Mouse (Mus musculus): ENCODE results near the gene Phlda2. TPM values are rescaled to one million over a fixed set of nuclear protein-coding genes. Genes with fewer than 3 reads are reported as not detected.

Gene Phlda2
- polyA plus RNA-seq, 1 experiment from 2014 or later: 0.87 TPM

DNA sequence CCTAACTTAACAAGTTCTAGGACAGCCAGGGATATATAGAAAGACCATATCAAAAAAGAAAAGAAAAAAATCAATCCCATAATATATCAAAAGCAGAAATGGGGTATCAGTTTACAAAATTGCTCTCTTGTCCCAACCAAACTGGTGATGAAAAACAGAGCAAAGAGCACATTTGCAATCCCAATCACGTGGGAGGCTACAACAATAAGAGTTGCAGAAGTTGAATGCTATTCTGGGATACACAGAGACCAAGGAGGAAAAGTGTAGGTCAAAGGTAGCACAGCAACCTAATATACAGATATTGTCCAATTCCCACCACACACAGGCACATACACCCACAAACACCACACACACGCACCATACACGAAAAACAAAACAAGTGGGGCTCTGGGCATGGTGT is 33.3 kb upstream of the Phlda2 start:
- Histone ChIP-seq H3K27me3 (ENCODE audit: control insufficient read depth, insufficient read depth, low read length) (no peaks in the 10 kb centered on the region), H3K9me3 (ENCODE audit: control insufficient read depth, low read length) (no peaks in the 10 kb centered on the region), H3K36me3 (replicated peaks; ENCODE audit: control insufficient read depth, insufficient read depth) (peaks cover 81% of the 10 kb centered on the region), H3K4me1 (replicated peaks; ENCODE audit: control insufficient read depth, insufficient read depth, low read length) (no peaks in the 10 kb centered on the region), H3K4me3 (replicated peaks; ENCODE audit: low read length) (no peak overlapping the region), H3K27ac (no peak overlapping the region), H3K4me2 (replicated peaks) (no peak overlapping the region), H3K9ac (no peak overlapping the region)
- ATAC-seq (ENCODE audit: low FRiP score): no peak
- WGBS: 94% methylated on average over 3 of the region's 3 CpGs
- DNase-seq (ENCODE audit: low spot score): no peak

DNA sequence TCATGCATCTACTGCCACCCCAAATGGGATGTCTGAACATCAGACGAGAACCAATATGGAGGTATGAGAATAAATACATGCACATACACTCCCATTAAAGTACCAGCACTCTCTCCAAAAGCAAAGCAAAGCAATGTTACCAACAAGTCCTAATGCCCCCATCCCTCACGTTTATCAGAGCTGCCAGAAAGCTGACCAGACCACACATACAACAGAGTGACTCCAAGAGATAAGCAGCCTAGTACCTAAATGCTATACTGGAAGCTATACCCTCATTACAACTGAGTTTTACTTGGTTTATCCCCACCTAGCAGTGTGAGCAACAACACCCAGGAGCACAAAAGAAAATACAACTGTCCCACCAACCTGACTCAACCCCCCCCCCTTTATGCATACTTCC is 30.3 kb upstream of the Phlda2 start:
- no peak overlapping the region for H3K4me3 ChIP-seq (replicated peaks; ENCODE audit: low read length)
- DNase-seq (ENCODE audit: low spot score) (no peak), ATAC-seq (ENCODE audit: low FRiP score) (no peak)
- no peaks in the 10 kb centered on the region for H3K4me1 ChIP-seq (replicated peaks; ENCODE audit: control insufficient read depth, insufficient read depth, low read length)
- peaks cover 100% of the 10 kb centered on the region for H3K36me3 ChIP-seq (replicated peaks; ENCODE audit: control insufficient read depth, insufficient read depth)
- H3K4me2 ChIP-seq (replicated peaks): no peak overlapping the region
- no peak overlapping the region for H3K9ac ChIP-seq
- H3K27ac ChIP-seq: no peak overlapping the region
- no peaks in the 10 kb centered on the region for H3K9me3 ChIP-seq (ENCODE audit: control insufficient read depth, low read length)
- WGBS: 77% methylated on average over 2 of the region's 2 CpGs
- no peaks in the 10 kb centered on the region for H3K27me3 ChIP-seq (ENCODE audit: control insufficient read depth, insufficient read depth, low read length)

DNA sequence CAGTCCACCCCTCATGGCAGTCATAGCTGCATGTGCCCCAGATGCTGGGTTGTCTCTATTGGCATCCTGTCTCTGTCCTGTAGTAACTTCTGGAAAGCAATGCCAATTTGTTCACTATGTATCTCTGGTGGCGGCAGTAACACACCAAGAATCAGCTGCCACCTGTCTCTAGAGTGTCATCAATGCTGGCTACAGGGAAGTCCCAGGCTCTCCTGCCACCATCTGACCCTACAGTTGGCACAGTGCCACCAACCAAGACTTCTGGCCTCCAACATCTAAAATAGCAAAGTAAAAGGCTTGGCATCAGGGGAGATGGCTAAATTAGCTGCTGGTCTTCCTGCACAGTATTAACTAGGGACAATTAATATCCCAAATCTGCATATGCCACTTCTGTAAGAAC is 29.5 kb upstream of the Phlda2 start:
- no peak for DNase-seq (ENCODE audit: low spot score)

DNA sequence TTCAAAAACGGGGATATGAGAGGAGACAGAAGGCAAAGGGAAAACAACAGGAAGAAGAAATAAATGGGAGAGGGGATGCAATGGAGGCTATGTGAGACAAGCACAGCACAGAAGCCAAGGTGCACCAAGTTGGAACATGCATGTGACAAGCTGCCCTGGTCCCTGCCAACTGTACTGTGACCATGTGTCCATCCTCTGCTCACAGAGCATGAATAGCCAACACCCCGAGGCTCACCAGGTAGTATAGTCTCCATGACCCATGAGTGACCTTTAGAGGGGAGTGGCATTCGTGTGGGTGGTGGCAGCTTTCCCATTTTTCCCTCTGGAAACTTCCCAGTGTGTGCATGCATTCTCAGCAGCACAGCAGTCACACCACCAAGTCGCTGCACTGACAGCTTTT is 16.4 kb upstream of the Phlda2 start:
- 83% methylated on average over 4 of the region's 4 CpGs for WGBS
- Histone ChIP-seq H3K4me3 (replicated peaks; ENCODE audit: low read length) (no peak overlapping the region), H3K27me3 (ENCODE audit: control insufficient read depth, insufficient read depth, low read length) (no peaks in the 10 kb centered on the region), H3K27ac (no peak overlapping the region), H3K4me2 (replicated peaks) (no peak overlapping the region), H3K9me3 (ENCODE audit: control insufficient read depth, low read length) (no peaks in the 10 kb centered on the region), H3K4me1 (replicated peaks; ENCODE audit: control insufficient read depth, insufficient read depth, low read length) (no peaks in the 10 kb centered on the region), H3K36me3 (replicated peaks; ENCODE audit: control insufficient read depth, insufficient read depth) (peaks cover 99% of the 10 kb centered on the region), H3K9ac (no peak overlapping the region)
- ATAC-seq (ENCODE audit: low FRiP score) (no peak), DNase-seq (ENCODE audit: low spot score) (no peak)

More for the DNA sequence above, 29.5 kb upstream of the Phlda2 start:
- no peaks in the 10 kb centered on the region for H3K27me3 ChIP-seq (ENCODE audit: control insufficient read depth, insufficient read depth, low read length)
- no peak overlapping the region for H3K9ac ChIP-seq
- H3K4me3 ChIP-seq (replicated peaks; ENCODE audit: low read length): no peak overlapping the region
- peaks cover 100% of the 10 kb centered on the region for H3K36me3 ChIP-seq (replicated peaks; ENCODE audit: control insufficient read depth, insufficient read depth)
- H3K27ac ChIP-seq: no peak overlapping the region
- H3K4me1 ChIP-seq (replicated peaks; ENCODE audit: control insufficient read depth, insufficient read depth, low read length): no peaks in the 10 kb centered on the region
- 67% methylated on average over 1 of the region's 1 CpGs for WGBS
- no peak overlapping the region for H3K4me2 ChIP-seq (replicated peaks)
- H3K9me3 ChIP-seq (ENCODE audit: control insufficient read depth, low read length): no peaks in the 10 kb centered on the region
- no peak for ATAC-seq (ENCODE audit: low FRiP score)

DNA sequence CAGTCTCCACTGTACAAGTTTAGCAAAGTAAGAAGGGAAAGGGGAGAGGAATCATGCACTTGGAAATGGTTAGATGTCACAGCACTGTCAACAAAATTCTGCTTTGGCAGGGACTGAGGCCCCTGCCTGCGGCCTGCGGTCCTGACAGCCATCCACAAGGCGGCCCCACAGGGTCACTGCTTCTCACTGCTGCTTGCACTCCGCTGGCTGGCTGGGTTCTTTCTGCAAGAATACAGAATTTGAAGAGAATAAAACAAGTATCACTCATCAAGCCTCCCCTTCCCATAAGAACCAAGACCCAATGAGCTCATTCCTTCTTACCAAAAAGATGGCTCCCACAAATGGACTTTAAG is 11.4 kb upstream of the Phlda2 start:
- WGBS: 94% methylated on average over 4 of the region's 4 CpGs

DNA sequence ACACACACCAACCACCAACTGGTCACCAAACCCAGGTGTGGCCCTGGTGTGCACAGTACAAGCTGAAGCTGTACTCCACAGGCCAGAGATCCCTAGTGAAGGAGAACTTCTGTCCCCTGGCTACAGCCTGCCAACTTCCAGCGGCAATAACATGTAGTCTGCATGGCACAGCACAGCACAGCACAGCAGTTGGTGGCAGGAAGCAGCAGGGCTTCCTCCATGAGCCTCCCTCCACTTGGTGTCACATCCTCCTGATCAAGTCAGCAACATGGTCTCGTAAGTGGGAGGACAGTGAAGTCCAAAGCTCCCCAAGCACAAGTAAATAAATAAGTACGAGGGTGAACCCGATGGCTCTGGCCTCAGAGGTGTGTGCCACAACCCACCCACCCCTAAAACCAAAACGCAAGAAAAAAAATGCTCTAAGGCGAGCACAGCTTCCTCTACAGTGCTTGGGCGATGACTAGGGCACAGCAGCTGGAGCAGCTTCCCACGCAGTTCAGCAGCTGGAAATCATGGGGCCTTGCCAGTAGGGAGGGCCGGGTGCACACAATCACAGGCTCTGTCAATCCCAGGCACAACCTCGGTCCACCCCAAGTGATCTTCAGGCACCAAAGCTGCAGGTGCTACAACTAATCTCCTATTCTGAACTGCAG is 10.9 kb upstream of the Phlda2 start:
- Histone ChIP-seq H3K9me3 (ENCODE audit: control insufficient read depth, low read length) (no peaks in the 10 kb centered on the region), H3K4me1 (replicated peaks; ENCODE audit: control insufficient read depth, insufficient read depth, low read length) (no peaks in the 10 kb centered on the region), H3K27me3 (ENCODE audit: control insufficient read depth, insufficient read depth, low read length) (no peaks in the 10 kb centered on the region), H3K4me3 (replicated peaks; ENCODE audit: low read length) (no peak overlapping the region), H3K36me3 (replicated peaks; ENCODE audit: control insufficient read depth, insufficient read depth) (peaks cover 66% of the 10 kb centered on the region), H3K9ac (no peak overlapping the region), H3K4me2 (replicated peaks) (no peak overlapping the region), H3K27ac (no peak overlapping the region)
- no peak for ATAC-seq (ENCODE audit: low FRiP score)
- no peak for DNase-seq (ENCODE audit: low spot score)
- WGBS: 90% methylated on average over 10 of the region's 10 CpGs

More for the DNA sequence above, 11.4 kb upstream of the Phlda2 start:
- no peak for DNase-seq (ENCODE audit: low spot score)
- no peaks in the 10 kb centered on the region for H3K4me1 ChIP-seq (replicated peaks; ENCODE audit: control insufficient read depth, insufficient read depth, low read length)
- no peak for ATAC-seq (ENCODE audit: low FRiP score)
- no peaks in the 10 kb centered on the region for H3K9me3 ChIP-seq (ENCODE audit: control insufficient read depth, low read length)
- no peak overlapping the region for H3K4me3 ChIP-seq (replicated peaks; ENCODE audit: low read length)
- H3K36me3 ChIP-seq (replicated peaks; ENCODE audit: control insufficient read depth, insufficient read depth): peaks cover 71% of the 10 kb centered on the region
- H3K27me3 ChIP-seq (ENCODE audit: control insufficient read depth, insufficient read depth, low read length): no peaks in the 10 kb centered on the region
- H3K4me2 ChIP-seq (replicated peaks): no peak overlapping the region
- H3K27ac ChIP-seq: no peak overlapping the region
- H3K9ac ChIP-seq: no peak overlapping the region

DNA sequence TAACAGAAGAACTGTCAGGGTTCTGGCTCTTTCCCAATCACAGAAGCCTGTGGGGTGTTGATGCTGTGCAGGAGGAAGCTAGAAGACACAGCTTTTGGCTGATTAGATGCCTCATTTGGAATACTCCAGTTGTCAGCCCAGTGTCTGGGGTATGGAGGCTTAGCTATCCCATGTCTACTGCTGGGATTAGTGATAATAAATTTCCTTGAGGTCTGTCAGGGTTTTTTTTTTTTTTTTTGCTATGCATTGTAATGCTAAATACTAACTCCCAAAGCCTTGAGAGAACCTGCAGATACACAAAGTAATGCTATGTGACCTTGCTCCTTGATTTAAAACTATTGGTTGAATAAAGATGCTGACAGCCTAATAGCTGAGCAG is 8.4 kb upstream of the Phlda2 start:
- no peak for DNase-seq (ENCODE audit: low spot score)
- H3K27ac ChIP-seq: no peak overlapping the region
- no peak overlapping the region for H3K9ac ChIP-seq
- H3K4me2 ChIP-seq (replicated peaks): no peak overlapping the region
- no peak overlapping the region for H3K4me3 ChIP-seq (replicated peaks; ENCODE audit: low read length)
- no peaks in the 10 kb centered on the region for H3K4me1 ChIP-seq (replicated peaks; ENCODE audit: control insufficient read depth, insufficient read depth, low read length)
- H3K27me3 ChIP-seq (ENCODE audit: control insufficient read depth, insufficient read depth, low read length): peaks cover 2% of the 10 kb centered on the region; the same call in 1 of the 2 replicates
- ATAC-seq (ENCODE audit: low FRiP score): no peak
- no peaks in the 10 kb centered on the region for H3K9me3 ChIP-seq (ENCODE audit: control insufficient read depth, low read length)
- peaks cover 40% of the 10 kb centered on the region for H3K36me3 ChIP-seq (replicated peaks; ENCODE audit: control insufficient read depth, insufficient read depth)

DNA sequence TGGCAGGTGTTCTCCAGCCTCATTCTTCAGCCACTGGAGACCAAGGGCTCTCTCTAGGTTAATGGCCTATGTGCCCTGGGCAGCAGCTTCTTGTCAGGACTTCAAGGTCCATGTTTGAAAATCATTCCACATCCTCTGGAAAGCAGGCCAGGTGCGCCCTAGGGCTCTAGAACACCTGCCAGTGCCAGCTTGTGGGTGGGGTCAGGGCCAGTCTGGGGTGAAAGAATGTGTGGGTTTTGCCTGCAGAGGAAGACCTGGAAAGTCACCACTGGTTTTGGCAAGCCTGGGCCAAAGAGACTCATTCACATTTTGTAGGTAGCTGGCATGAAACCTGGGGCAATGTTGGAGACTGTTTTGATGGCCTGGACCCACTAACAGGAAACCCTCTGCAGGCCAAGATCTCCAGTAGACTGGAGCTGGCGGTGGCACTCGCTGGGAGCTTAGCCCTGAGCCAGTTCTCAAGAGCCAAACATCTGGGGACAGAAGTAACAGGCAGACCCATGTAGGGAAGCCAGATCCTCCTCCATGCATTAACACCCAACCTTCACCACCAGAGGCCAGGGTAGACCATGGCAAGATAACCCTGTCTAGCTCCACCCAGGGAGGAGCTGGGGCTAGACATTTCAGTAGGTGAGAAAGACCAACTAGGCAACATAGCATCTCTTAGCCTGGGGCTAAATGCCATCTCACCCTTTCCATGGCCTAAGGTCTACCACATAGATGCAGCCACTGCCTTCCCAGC is 7.8 kb upstream of the Phlda2 start:
- DNase-seq (ENCODE audit: low spot score): no peak
- no peaks in the 10 kb centered on the region for H3K4me1 ChIP-seq (replicated peaks; ENCODE audit: control insufficient read depth, insufficient read depth, low read length)
- 89% methylated on average over 3 of the region's 3 CpGs for WGBS
- H3K9me3 ChIP-seq (ENCODE audit: control insufficient read depth, low read length): no peaks in the 10 kb centered on the region
- no peak for ATAC-seq (ENCODE audit: low FRiP score)
- no peak overlapping the region for H3K9ac ChIP-seq
- no peak overlapping the region for H3K4me3 ChIP-seq (replicated peaks; ENCODE audit: low read length)
- no peak overlapping the region for H3K27ac ChIP-seq
- peaks cover 35% of the 10 kb centered on the region for H3K36me3 ChIP-seq (replicated peaks; ENCODE audit: control insufficient read depth, insufficient read depth)
- H3K27me3 ChIP-seq (ENCODE audit: control insufficient read depth, insufficient read depth, low read length): peaks cover 4% of the 10 kb centered on the region; the same call in 1 of the 2 replicates
- H3K4me2 ChIP-seq (replicated peaks): no peak overlapping the region

DNA sequence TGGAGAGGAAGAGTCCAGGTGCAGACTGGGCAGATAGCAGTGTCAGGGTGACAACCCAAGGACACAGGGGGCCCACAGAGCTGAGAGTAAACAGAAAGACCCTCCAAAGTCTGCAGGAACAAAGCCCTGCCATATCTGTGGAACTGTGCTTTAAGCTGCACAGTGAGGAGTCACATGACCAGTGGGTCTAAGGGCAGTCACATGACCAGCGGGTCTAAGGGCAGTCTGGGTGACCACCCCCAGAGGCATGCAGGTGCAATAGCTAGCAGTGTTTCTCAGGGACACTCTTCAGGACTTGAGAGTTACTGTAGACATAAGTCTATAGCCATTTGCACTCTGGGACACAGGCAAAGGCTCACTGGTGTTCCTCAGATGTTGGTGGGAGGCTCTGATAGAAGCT is 6.6 kb upstream of the Phlda2 start:
- H3K9ac ChIP-seq: no peak overlapping the region
- H3K4me1 ChIP-seq (replicated peaks; ENCODE audit: control insufficient read depth, insufficient read depth, low read length): no peaks in the 10 kb centered on the region
- H3K4me3 ChIP-seq (replicated peaks; ENCODE audit: low read length): no peak overlapping the region
- no peaks in the 10 kb centered on the region for H3K9me3 ChIP-seq (ENCODE audit: control insufficient read depth, low read length)
- DNase-seq (ENCODE audit: low spot score): no peak
- no peak for ATAC-seq (ENCODE audit: low FRiP score)
- peaks cover 10% of the 10 kb centered on the region; the same call in 1 of the 2 replicates for H3K27me3 ChIP-seq (ENCODE audit: control insufficient read depth, insufficient read depth, low read length)
- H3K4me2 ChIP-seq (replicated peaks): no peak overlapping the region
- 54% methylated on average over 1 of the region's 1 CpGs for WGBS
- peaks cover 23% of the 10 kb centered on the region for H3K36me3 ChIP-seq (replicated peaks; ENCODE audit: control insufficient read depth, insufficient read depth)
- no peak overlapping the region for H3K27ac ChIP-seq

Measured in hindbrain, embryonic 14.5 days (tissue).